Mouse (Mus musculus): ENCODE results near the gene Mybph. TPM values are rescaled to one million over a fixed set of nuclear protein-coding genes. Genes with fewer than 3 reads are reported as not detected.

Mybph gene
- polyA plus RNA-seq, 1 experiment from 2014 or later, result 0.27 TPM

GRCm38 (mm10) chr1:134160404-134160803 lies 32.8 kb upstream of the Mybph start:
- ATAC-seq (ENCODE audit: low FRiP score, low TSS enrichment), result no peak
- 90% methylated on average over 3 of the region's 3 CpGs for WGBS
- H3K4me2 ChIP-seq (replicated peaks; ENCODE audit: low read depth, low read length), result no peak overlapping the region
- no peaks in the 10 kb centered on the region for H3K4me1 ChIP-seq (ENCODE audit: control insufficient read depth, insufficient read depth, low read length)
- no peak overlapping the region for H3K27ac ChIP-seq (ENCODE audit: low read depth, low read length)
- no peaks in the 10 kb centered on the region for H3K9me3 ChIP-seq (ENCODE audit: control insufficient read depth, low read length)
- H3K36me3 ChIP-seq (ENCODE audit: control insufficient read depth, insufficient read depth, low read length), result no peaks in the 10 kb centered on the region
- no peaks in the 10 kb centered on the region for H3K27me3 ChIP-seq (ENCODE audit: control insufficient read depth, insufficient read depth, low read length)
- H3K4me3 ChIP-seq (ENCODE audit: low read length), result no peak overlapping the region
- no peak overlapping the region for H3K9ac ChIP-seq (ENCODE audit: low read depth, low read length)

GRCm38 (mm10) chr1:134161399-134161798 lies 31.8 kb upstream of the Mybph start:
- no peak overlapping the region for H3K9ac ChIP-seq (ENCODE audit: low read depth, low read length)
- no peaks in the 10 kb centered on the region for H3K27me3 ChIP-seq (ENCODE audit: control insufficient read depth, insufficient read depth, low read length)
- H3K4me2 ChIP-seq (replicated peaks; ENCODE audit: low read depth, low read length), result no peak overlapping the region
- no peaks in the 10 kb centered on the region for H3K9me3 ChIP-seq (ENCODE audit: control insufficient read depth, low read length)
- WGBS, result 82% methylated on average over 6 of the region's 6 CpGs
- H3K36me3 ChIP-seq (ENCODE audit: control insufficient read depth, insufficient read depth, low read length), result no peaks in the 10 kb centered on the region
- H3K4me1 ChIP-seq (ENCODE audit: control insufficient read depth, insufficient read depth, low read length), result no peaks in the 10 kb centered on the region
- H3K4me3 ChIP-seq (ENCODE audit: low read length), result no peak overlapping the region
- no peak for ATAC-seq (ENCODE audit: low FRiP score, low TSS enrichment)
- no peak overlapping the region for H3K27ac ChIP-seq (ENCODE audit: low read depth, low read length)

GRCm38 (mm10) chr1:134162510-134163225 lies 30.6 kb upstream of the Mybph start:
- no peak overlapping the region for H3K27ac ChIP-seq (ENCODE audit: low read depth, low read length)
- no peak for ATAC-seq (ENCODE audit: low FRiP score, low TSS enrichment)
- H3K9me3 ChIP-seq (ENCODE audit: control insufficient read depth, low read length), result no peaks in the 10 kb centered on the region
- H3K4me2 ChIP-seq (replicated peaks; ENCODE audit: low read depth, low read length), result no peak overlapping the region
- WGBS, result 83% methylated on average over 6 of the region's 6 CpGs
- H3K4me3 ChIP-seq (ENCODE audit: low read length), result no peak overlapping the region
- no peak overlapping the region for H3K9ac ChIP-seq (ENCODE audit: low read depth, low read length)
- H3K27me3 ChIP-seq (ENCODE audit: control insufficient read depth, insufficient read depth, low read length), result no peaks in the 10 kb centered on the region
- no peaks in the 10 kb centered on the region for H3K36me3 ChIP-seq (ENCODE audit: control insufficient read depth, insufficient read depth, low read length)
- no peaks in the 10 kb centered on the region for H3K4me1 ChIP-seq (ENCODE audit: control insufficient read depth, insufficient read depth, low read length)

GRCm38 (mm10) chr1:134163476-134163875 lies 29.8 kb upstream of the Mybph start:
- WGBS, result 78% methylated on average over 7 of the region's 7 CpGs
- Histone ChIP-seq H3K9ac (ENCODE audit: low read depth, low read length) (no peak overlapping the region), H3K4me2 (replicated peaks; ENCODE audit: low read depth, low read length) (no peak overlapping the region), H3K27ac (ENCODE audit: low read depth, low read length) (no peak overlapping the region), H3K36me3 (ENCODE audit: control insufficient read depth, insufficient read depth, low read length) (no peaks in the 10 kb centered on the region), H3K27me3 (ENCODE audit: control insufficient read depth, insufficient read depth, low read length) (no peaks in the 10 kb centered on the region), H3K9me3 (ENCODE audit: control insufficient read depth, low read length) (no peaks in the 10 kb centered on the region), H3K4me1 (ENCODE audit: control insufficient read depth, insufficient read depth, low read length) (no peaks in the 10 kb centered on the region), H3K4me3 (ENCODE audit: low read length) (no peak overlapping the region)
- ATAC-seq (ENCODE audit: low FRiP score, low TSS enrichment), result no peak

GRCm38 (mm10) chr1:134164454-134164853 lies 28.8 kb upstream of the Mybph start:
- no peaks in the 10 kb centered on the region for H3K27me3 ChIP-seq (ENCODE audit: control insufficient read depth, insufficient read depth, low read length)
- WGBS, result 72% methylated on average over 4 of the region's 4 CpGs
- H3K4me2 ChIP-seq (replicated peaks; ENCODE audit: low read depth, low read length), result no peak overlapping the region
- H3K9me3 ChIP-seq (ENCODE audit: control insufficient read depth, low read length), result no peaks in the 10 kb centered on the region
- no peaks in the 10 kb centered on the region for H3K36me3 ChIP-seq (ENCODE audit: control insufficient read depth, insufficient read depth, low read length)
- H3K9ac ChIP-seq (ENCODE audit: low read depth, low read length), result no peak overlapping the region
- no peaks in the 10 kb centered on the region for H3K4me1 ChIP-seq (ENCODE audit: control insufficient read depth, insufficient read depth, low read length)
- no peak overlapping the region for H3K27ac ChIP-seq (ENCODE audit: low read depth, low read length)
- no peak overlapping the region for H3K4me3 ChIP-seq (ENCODE audit: low read length)
- ATAC-seq (ENCODE audit: low FRiP score, low TSS enrichment), result no peak

GRCm38 (mm10) chr1:134166547-134166946 lies 26.7 kb upstream of the Mybph start:
- 90% methylated on average over 3 of the region's 3 CpGs for WGBS
- H3K36me3 ChIP-seq (ENCODE audit: control insufficient read depth, insufficient read depth, low read length), result no peaks in the 10 kb centered on the region
- no peak for ATAC-seq (ENCODE audit: low FRiP score, low TSS enrichment)

GRCm38 (mm10) chr1:134167416-134168305 lies 25.6 kb upstream of the Mybph start:
- 75% methylated on average over 14 of the region's 14 CpGs for WGBS
- H3K36me3 ChIP-seq (ENCODE audit: control insufficient read depth, insufficient read depth, low read length), result no peaks in the 10 kb centered on the region

More at GRCm38 (mm10) chr1:134166547-134166946, 26.7 kb upstream of the Mybph start:
- Histone ChIP-seq H3K9ac (ENCODE audit: low read depth, low read length) (no peak overlapping the region), H3K9me3 (ENCODE audit: control insufficient read depth, low read length) (no peaks in the 10 kb centered on the region), H3K4me1 (ENCODE audit: control insufficient read depth, insufficient read depth, low read length) (no peaks in the 10 kb centered on the region), H3K27me3 (ENCODE audit: control insufficient read depth, insufficient read depth, low read length) (no peaks in the 10 kb centered on the region), H3K4me2 (replicated peaks; ENCODE audit: low read depth, low read length) (no peak overlapping the region), H3K27ac (ENCODE audit: low read depth, low read length) (no peak overlapping the region), H3K4me3 (ENCODE audit: low read length) (no peak overlapping the region)

GRCm38 (mm10) chr1:134168567-134168966 lies 24.7 kb upstream of the Mybph start:
- Histone ChIP-seq H3K4me2 (replicated peaks; ENCODE audit: low read depth, low read length) (no peak overlapping the region), H3K27ac (ENCODE audit: low read depth, low read length) (no peak overlapping the region), H3K9ac (ENCODE audit: low read depth, low read length) (no peak overlapping the region), H3K4me1 (ENCODE audit: control insufficient read depth, insufficient read depth, low read length) (no peaks in the 10 kb centered on the region), H3K27me3 (ENCODE audit: control insufficient read depth, insufficient read depth, low read length) (no peaks in the 10 kb centered on the region), H3K4me3 (ENCODE audit: low read length) (no peak overlapping the region), H3K36me3 (ENCODE audit: control insufficient read depth, insufficient read depth, low read length) (no peaks in the 10 kb centered on the region), H3K9me3 (ENCODE audit: control insufficient read depth, low read length) (no peaks in the 10 kb centered on the region)
- no peak for ATAC-seq (ENCODE audit: low FRiP score, low TSS enrichment)
- 86% methylated on average over 3 of the region's 3 CpGs for WGBS

More at GRCm38 (mm10) chr1:134167416-134168305, 25.6 kb upstream of the Mybph start:
- H3K9ac ChIP-seq (ENCODE audit: low read depth, low read length), result no peak overlapping the region
- no peak for ATAC-seq (ENCODE audit: low FRiP score, low TSS enrichment)
- H3K9me3 ChIP-seq (ENCODE audit: control insufficient read depth, low read length), result no peaks in the 10 kb centered on the region
- no peak overlapping the region for H3K4me2 ChIP-seq (replicated peaks; ENCODE audit: low read depth, low read length)
- no peaks in the 10 kb centered on the region for H3K4me1 ChIP-seq (ENCODE audit: control insufficient read depth, insufficient read depth, low read length)
- H3K27ac ChIP-seq (ENCODE audit: low read depth, low read length), result no peak overlapping the region
- no peaks in the 10 kb centered on the region for H3K27me3 ChIP-seq (ENCODE audit: control insufficient read depth, insufficient read depth, low read length)
- no peak overlapping the region for H3K4me3 ChIP-seq (ENCODE audit: low read length)
